Mouse (Mus musculus): Measurements from ENCODE around the gene Sox5.

Sox5 gene

DNA sequence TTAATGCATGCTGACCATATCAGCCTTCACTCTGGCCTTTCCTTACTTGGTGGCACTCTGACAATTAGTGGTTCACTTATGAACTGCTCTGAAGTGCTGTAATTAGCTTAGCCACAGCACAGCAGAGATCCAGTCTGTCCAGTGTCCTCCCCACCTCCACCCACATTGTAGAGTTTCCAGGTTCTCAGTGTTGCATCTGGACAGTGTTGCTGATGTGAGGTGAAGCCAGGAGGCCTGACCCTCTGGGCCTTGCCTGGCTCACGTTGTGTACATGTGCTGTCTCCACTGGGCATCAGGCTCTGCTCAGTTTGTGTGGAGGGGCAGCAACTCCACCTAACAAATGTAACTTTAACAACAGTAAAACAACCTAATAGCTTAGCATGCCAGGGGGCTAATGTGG, 328.6 kb downstream of the Sox5 start:
- DNase-seq (ENCODE audit: extremely low read depth, low read depth, low spot score): no peak

DNA sequence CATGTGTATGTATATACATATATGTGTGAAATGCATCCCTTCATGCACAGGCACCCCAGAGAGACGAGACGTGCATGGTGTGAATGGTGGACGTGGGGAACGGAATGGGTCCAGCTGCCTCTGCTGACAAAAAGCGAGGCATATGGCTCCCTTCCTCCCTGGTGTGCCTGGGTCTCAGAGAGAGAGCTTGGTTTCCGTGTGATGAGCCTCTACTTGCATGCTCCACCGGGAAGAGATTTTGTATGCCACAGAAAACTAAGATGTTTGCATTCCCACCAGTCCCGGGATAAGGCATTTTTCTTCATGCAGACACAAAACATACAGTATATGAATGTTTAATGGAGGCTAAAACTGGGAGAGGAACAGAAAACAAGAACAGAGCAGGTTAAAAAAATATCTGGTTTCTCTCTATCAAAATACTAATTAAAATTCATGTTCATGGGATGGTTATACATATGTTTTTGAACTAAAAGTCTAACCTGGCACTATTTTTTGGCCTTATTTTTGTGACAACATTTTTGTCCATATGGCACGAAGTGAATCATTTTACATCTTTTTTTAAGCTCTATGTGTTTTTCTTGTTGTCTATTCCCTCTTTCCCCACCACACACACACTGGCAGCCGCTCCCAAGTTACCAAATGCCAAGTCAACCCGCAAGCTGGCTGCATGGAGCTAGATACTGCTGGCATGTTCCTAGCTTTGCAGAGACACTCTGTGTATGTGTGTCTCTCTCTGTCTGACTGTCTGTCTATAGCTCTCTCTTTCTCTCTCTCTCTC, 329.4 kb downstream of the Sox5 start:
- DNase-seq (ENCODE audit: extremely low read depth, low read depth, low spot score): no peak

DNA sequence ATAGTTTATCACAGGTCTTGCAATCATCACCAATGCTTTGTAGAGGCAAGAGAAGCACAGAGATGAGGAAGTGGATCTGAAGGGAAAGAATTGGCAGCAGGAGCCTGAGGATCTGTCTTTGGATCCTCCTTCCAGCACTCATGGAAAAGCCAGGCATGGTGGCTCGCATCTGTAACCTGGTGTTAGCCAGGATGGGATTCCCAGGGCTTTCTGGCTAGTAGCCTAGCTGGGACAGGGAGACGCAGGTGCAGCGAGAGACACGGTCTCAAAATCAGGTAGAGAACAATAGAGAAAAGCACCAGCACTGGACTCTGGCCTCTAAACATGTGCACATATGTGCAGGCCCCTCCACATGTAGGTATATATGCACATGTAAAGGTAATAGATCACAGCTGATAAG, 330.1 kb downstream of the Sox5 start:
- no peak for DNase-seq (ENCODE audit: extremely low read depth, low read depth, low spot score)

DNA sequence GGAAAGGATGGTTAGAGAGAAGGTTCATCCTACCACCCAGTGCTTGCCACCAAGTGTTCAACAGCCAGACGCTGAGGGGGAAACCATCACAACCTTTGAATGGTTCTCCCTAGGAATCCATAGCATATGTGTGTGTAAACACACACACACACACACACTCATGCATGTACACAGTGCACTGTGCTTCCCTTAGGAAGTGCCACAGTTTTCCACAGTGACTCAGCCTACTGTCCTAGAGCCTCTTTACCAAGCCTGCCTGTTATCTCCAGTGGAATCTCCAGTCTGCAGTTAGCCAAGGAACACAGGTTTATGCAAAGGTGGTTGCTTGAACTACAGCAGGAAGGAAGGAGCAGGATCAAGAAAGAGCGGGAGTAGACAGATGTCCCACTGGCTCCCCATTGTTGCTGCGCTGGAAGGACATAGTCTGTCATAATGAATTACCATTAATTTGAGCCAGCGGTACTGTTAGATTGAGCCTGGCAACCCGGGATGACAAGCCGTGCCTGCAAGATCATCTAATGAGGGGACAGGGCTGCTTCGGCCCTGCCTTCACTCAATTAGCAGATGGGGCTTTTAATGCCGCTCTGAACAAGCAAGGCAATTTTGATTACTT, 335.9 kb downstream of the Sox5 start:
- DNase-seq (ENCODE audit: extremely low read depth, low read depth, low spot score): no peak

DNA sequence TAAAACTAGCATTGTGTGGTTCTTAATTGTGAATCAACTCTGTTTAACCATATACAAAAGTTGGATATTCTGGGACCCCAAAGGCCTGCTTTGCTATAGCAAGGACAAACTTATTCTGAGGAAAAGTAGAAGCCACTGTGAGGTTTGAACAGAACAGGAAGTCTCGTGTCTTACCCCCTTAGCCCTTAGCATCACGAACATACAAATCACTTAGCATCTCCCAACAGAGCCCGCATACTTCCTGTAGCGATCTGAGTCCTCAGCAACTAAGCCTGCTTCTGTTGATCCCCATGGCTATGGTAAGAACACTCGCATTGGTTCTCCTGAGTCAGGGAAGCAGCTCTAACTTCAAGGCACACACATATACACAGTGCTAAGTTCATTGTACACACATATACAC, 337.4 kb downstream of the Sox5 start:
- no peak for DNase-seq (ENCODE audit: extremely low read depth, low read depth, low spot score)

DNA sequence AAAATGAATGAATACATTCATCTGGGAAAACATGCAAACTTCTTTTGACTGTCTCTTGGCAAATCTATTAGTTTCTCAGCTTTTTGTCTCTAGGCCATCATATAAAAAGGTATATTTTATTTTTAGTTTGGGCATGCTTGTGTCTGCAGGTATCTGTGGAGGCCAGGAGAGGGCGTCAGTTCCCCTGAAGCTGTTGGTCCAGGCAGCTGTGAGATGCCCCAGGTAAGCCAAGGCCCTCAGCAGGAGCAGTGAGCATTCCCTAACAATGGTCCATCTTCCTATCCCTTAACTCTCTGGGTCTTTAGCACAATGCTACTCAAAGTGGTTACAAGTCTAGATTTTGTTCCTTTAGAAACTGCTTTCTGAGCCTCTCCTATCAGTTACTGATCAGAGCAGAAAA, 338.1 kb downstream of the Sox5 start:
- no peak for DNase-seq (ENCODE audit: extremely low read depth, low read depth, low spot score)

DNA sequence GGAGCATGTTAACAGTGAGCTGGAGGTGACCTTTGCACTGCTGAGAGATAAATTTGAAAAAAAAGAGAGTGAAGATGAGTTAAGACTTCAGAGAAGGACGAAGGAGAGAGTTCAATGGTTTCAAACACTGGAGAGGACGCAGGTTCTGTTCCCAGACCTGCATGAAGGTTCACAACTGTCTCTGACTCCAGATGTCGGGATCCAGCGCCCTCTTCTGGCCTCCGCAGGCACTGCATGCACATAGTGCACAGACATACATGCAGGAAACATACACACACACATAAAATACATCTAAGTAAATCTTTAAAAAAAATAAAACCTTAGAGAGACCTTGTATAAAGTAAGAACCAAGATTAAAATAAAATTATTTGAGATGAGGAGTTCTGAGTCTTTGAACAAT, 352.5 kb downstream of the Sox5 start:
- no peak for DNase-seq (ENCODE audit: extremely low read depth, low read depth, low spot score)

DNA sequence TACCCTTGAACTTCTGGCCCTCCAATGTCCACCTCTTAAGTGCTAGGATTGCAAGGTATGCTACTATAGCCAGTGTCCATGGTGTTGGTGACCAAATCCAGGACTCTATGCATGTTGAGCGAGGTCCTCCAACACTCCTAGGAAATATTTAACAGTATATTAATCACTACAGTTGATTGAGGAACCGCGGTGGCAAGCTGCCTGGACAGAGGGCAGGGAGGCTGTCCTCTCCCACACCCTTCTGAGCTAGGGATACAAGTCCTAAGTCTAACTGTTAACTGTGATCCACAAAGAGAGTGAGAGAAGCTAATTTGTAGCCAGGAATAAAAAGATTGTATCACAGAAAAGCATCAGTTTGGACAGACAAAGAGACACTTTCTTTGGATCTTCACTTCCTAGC, 373.7 kb downstream of the Sox5 start:
- DNase-seq (ENCODE audit: extremely low read depth, low read depth, low spot score): no peak

DNA sequence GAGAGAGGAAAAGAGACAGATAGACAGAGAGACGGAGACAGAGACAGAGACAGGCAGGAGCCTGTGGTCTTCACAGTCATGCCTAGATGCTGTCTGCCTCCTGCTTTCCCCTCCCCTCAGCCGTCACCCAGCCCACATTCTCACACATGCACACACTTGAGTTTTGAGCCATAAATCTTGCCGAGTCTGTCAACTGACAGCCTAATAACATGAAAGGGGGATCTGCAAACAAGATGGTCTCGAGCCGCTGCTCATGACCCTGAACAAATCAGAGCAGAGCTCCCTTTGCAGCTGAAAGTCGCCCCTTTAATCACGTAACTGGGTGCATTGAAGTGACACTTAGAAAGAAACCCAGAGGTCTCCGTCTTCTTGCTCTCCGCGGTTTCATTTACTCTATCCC, 383.7 kb downstream of the Sox5 start:
- DNase-seq (ENCODE audit: extremely low read depth, low read depth, low spot score): no peak

DNA sequence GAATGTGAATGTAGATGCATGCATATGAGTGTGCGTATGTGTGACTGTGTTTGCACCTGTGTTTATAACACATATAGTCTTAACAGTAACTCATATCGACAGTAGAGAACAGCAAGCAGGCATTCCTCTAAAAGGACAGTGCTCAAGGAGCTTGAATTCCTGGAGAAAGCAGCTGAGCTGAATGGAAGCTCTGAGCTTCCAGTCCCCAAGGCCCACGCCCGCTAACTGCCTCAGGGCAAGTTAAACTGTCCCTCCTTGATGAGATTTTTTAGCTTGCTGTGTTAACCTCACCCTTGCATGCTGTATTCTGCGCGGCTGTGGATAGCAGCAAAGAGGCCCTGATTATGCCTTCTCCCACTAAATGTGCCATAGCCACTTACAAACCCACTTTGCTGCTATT, 388.6 kb downstream of the Sox5 start:
- no peak for DNase-seq (ENCODE audit: extremely low read depth, low read depth, low spot score)

DNA sequence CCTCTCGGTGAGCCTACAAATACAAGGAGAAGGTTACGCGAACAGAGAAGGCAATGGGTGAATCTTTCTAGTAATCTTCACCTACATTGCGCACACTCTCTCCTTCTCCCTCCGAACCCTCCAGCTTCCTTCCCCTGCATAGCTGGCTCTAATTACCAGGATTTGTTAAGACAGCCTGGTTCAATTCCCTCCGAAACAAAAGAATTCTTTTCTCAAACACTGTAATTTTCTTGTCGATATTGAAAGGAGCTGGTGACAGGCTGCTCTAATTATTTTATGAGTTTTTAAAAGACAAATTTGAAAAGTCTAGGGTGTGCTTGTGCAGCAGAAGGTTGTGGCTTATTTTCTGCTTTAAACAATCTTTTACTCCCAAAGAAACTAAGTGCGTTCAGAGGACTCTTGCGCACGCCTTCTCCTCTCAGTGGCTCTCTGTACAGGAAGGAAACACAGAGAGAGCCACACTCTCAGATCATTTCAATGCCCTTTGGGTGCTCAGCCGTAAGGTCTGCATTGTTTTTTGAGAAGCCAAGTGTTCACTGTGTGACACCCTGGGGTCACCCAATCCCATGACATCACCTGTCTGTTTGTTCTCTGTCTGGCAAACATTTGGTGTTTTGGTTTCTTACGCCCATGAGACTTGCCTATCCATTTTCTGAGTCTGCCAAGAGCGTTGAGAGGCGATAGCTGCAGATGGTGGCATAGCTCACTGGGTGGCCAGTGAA, 392.3 kb downstream of the Sox5 start:
- no peak for DNase-seq (ENCODE audit: extremely low read depth, low read depth, low spot score)

DNA sequence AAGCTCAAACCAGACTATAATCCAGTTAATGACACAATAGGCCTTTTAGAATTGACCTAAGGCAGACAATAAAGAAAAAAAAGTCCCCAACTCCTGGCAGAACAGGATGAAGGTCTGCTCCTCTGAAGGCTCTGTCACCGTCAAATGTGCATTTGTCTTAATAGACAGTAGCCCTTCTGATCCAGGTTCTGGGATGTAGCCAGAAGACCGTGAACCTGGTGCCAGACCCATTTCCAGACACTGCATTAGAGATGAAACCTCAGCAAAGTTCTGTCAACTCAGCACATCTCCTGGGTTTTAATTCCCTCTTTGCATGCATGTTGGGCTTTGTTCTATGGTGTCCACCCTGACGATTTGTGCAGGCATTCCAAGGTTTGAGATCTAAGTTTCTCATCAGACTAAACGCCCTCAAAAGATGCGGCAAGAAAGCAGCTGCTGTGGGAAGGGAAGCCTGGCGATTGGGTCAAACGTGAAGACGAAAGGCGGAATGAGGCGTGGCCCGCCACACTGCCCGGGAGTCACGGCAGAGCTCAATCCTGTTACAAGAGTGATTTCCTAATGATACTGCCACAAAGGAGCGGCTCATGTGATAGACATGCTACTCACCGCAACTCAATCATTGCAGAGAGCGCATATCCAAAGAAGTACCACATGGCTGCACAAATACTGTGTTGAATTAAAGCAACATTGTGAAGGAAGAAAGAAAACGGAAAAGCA, 394.1 kb downstream of the Sox5 start:
- DNase-seq (ENCODE audit: extremely low read depth, low read depth, low spot score): no peak

DNA sequence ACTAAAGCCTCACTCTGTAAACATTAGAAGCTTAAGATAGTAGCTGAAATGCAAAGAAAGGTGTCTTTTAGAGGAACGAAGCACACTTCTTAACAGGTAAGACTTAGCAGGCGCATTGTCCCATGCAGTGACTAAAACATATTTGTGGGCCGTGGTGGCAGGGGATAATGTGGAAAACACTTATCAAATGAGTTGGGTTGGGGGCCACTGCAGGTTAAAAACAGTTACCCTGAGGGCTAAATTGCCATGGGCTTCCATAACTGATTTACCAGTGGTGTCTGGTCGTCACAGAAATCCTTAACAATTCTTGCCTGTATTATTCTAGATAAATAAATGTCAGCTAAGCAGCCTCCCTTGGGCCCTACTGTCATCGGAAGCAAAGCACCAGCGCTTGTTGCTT, 401.1 kb downstream of the Sox5 start:
- DNase-seq (ENCODE audit: extremely low read depth, low read depth, low spot score): no peak

DNA sequence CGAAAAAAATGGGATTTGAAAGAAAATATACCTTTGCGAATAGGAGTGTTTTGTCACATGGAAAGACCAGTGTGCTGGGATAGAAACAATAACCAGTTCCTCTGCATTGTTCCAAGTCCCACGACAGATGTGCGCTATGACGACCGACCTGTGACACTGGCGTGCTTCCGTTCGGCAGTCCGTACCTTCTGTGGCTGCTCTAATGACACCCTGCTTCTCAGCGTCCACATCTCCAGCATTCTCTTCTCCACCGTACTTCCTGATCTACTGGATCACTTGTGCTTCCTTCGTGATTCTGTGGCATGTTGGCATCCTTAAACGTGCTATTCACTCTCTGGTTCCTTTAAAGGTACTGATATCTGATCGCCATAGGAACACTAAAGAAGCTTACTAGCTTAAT, 401.6 kb downstream of the Sox5 start:
- DNase-seq (ENCODE audit: extremely low read depth, low read depth, low spot score): no peak

DNA sequence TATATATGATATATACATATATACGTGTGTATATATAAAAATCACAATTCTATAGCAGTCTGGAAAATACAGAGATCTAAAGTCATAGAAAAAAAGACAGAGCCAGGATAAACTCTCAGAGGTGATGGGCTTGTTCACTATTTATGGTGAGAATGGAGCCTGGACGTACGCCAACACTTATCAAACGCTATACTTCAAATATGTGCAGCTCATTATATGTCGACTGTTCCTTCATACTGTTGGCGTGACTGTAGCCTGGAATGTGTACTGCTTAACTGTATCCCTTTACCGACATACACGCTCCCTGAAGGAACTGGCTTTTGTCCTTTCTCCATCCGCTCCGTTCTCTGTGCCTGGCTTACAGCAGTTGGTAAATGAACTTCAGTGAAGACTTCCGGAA, 407.0 kb downstream of the Sox5 start:
- no peak for DNase-seq (ENCODE audit: extremely low read depth, low read depth, low spot score)

DNA sequence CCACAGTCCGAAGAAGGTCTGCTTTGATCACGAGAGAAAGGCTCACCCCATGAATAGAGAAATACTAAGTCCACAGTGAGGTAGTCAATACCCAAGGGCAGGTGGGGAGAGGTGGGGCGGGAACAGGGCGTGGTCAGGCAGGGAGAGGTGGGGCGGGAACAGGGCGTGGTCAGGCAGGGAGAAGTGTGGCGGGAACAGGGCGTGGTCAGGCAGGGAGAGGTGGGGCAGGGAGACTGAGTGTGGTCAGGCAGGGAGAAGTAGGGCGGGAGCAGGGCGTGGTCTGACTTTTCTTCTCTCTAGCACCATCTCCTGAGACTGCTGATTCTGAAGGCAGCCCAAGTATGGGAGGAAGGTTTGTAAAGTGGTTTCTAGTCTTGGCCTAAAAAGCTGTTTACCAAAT, 411.1 kb downstream of the Sox5 start:
- no peak for DNase-seq (ENCODE audit: extremely low read depth, low read depth, low spot score)

DNA sequence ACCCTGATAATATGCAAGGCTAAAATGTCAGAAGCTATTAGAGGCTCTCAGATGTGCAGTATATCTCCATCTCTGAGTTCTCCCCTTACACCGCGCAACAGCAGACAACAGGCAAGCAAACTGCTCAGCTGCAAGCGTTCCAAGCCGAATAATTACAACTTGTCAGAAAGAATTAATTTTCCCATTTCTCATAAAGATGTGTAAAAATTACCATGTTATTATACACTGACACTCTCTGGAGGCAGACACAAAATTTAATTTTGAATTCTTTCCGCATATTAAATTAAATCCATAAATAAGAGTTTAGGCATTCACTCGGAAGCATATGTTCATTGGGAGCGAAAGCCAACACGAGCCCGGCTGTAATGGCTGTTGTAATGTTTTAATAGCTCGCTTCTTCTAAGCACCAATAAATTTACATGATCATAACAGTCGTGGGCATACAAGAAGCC, 414.1 kb downstream of the Sox5 start:
- DNase-seq (ENCODE audit: extremely low read depth, low read depth, low spot score): no peak

DNA sequence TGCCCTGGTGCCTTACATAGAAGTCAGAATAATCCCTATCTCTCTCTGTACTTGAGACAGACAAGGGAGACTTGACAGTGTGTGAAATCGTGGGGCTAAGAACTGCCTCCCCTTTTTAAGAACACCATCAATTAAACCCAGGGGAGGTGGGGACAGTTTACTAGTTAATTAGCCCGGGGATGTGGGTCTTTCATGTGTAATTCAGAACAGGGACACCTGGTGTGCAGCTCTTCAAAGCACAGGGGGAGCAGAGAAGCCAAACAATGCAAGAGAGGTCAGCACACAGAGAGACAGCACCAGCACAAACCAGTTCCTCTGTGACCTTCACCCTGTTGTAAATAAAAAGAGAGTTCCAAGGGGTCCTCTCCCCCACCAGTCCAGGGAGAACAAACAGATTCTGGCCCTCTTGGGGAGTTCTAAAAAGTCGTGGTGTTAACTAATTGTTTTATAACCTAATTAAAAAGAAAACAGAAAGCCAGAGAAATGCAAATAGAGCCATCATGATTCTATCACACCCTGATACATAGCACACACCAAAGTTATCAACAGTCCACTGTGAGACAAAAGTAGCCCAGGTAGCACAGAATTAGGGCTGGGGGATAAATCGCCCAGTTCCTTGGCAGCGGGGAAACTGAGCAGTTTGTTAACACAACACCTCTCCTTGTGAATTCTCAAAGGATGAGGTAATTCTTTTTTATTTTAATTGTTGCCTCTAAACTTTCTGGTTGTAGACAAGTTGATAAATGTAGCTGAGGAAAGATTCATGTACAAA, 420.3 kb downstream of the Sox5 start:
- no peak for DNase-seq (ENCODE audit: extremely low read depth, low read depth, low spot score)

DNA sequence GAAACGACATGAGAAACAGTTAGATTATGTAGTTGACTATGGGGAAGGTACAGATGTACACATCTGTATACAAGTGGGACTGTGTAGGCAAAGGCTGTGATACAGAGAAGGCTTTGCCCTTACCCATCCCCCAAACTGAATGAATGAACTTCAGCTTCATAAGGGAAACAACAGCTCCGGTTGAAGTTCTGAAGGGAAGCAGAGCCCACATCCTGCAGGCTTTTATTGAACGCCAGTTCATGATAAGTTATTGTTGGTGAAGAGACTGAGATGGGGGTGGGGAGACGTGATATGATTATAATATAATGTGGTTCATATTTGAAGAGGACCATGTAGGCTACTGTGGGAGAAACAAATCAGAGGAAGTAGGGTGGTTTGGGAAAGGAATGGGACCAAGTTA, 424.7 kb downstream of the Sox5 start:
- no peak for DNase-seq (ENCODE audit: extremely low read depth, low read depth, low spot score)

DNA sequence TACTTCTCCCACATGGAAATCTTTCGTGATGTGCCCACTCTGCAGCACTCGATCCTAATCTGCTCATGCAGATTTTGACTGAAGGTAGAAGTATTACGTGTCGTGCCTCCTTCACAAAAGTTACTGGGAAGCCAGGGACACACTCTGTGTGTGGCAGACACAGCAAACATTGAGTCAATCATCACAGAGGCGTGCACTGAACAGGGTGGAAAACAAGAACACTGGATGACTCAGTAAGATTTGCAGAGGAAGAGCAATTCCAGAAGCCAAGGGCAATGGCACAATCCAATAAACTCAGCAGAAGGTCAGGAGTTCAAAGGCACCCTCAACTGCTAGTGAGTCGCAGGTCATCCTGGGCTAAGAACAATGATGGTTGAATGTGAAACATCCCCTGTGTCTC, 430.7 kb downstream of the Sox5 start:
- no peak for DNase-seq (ENCODE audit: extremely low read depth, low read depth, low spot score)

DNA sequence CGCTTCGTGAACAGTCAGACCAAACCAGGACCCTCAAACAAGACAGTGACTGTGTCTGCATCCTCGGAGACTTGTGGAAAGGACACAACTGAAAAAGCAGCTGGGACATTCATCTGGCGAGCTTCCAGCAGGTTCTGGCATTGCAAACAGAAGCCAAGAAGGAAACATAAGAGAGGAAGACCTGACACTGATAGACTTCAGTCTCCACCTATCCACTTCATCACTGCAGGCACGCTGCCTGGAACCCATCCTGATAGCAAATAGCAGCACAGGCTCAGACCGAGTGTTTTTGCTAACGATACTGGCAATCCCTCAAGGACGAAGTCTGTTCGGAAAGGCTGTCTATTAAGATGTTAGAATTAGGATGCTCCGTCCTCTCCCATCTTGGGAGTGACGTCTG, 438.4 kb downstream of the Sox5 start:
- DNase-seq (ENCODE audit: extremely low read depth, low read depth, low spot score): no peak
